Mouse (Mus musculus) lung, postnatal 25 days (tissue): Measurements from ENCODE around the gene Doc2g.
A peak's percentile ranks its signal among the peaks of the same experiment; 100 is the strongest.

ENCODE experiments used
- DNase-seq: peaks from one replicate; pipeline ENCODE4 v3.0.0; 2022; ENCODE audit warnings: low spot score

Gene Doc2g

GRCm38 (mm10) chr19:3990804-3991203, 12.3 kb upstream of the Doc2g start:
- DNase-seq = no peak

- no peak for DNase-seq
Observed at GRCm38 (mm10) chr19:3991562-3991961, 11.6 kb upstream of the Doc2g start.

DNA sequence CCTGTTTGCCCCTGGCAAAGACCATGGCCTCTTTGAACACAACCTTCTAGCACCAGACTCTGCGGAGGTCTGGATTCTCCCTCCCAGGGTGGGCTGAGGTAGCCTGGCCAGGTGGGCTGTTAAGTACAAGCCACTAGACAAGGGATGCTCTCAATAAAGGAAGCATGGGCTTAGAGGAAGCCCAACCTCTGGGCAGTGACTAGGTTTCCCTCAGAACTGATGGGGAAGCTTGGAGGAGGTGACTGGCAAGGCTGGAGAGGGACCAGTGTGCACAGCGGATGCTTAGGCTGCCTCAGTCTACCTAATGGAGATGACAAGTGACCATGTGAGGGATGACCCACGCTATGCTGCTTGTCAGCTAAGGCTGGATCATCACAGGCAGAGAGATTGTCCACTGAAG, 11.1 kb upstream of the Doc2g start:
- DNase-seq = no peak

DNA sequence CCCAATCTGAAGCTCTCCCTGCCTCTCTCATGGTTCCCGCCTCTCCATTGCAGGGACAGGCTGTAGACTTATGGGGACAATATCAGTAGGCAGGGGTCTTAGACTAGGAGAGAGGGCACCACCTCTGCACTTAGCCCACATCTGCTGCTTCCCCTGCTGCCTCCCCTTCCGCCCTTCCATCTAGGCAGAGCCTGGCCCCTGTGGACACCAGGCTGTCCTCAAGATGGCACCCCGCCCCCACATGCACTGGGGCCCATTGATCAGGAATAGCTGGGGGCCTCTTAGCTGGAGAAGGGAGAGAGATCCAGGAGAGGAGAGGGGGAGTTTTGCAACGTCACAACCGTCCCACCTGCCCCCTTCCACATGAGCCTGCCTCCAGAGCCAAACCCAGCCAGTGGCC, 10.7 kb upstream of the Doc2g start, which contains the start of gene Tbx10:
Gene Tbx10 (plus strand): TSS at position 337 of the 400 bp plus-strand sequence.
- DNase-seq = no peak

- DNase-seq = no peak
Observed at GRCm38 (mm10) chr19:3994932-3995331, 8.2 kb upstream of the Doc2g start.

DNA sequence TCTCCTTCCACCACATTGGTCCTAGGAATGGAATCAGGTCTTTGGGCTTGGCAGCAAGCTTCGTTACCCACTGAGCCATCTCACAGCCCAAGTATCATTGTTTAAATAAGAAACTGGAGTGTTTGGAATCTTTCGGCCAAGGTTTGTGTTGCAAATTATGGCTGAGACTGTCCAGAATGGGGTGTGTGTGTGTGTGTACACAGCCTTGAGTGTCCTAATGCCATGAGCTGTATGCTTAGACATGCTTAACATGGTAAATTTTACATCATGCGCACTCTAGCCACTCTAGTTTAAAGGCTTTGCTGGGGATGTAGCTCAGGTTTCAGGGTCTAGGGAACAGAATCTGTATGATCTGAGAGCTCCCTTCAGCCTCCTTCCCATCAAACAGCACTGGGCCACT, 7.6 kb upstream of the Doc2g start:
- peak; percentile 36 for DNase-seq

DNA sequence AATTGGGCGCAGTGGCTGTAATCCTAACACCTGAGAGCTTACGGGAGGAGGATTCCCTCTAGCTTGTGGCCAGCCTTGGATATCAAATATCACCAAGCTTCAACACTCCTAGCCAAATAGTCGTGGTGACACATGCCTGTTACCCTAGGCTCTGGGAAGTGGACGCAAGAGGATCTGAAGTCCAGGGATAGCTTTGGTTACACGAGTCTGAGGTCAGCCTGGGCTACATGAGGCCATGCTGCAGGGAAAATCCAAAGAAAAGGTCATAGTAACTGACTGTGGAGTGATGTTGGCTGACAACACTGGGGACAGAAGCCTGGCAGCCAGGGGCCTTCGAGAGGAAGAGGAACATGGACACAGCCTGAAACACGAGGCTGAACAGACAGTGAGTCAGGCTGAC, 7.0 kb upstream of the Doc2g start:
- DNase-seq = no peak

DNA sequence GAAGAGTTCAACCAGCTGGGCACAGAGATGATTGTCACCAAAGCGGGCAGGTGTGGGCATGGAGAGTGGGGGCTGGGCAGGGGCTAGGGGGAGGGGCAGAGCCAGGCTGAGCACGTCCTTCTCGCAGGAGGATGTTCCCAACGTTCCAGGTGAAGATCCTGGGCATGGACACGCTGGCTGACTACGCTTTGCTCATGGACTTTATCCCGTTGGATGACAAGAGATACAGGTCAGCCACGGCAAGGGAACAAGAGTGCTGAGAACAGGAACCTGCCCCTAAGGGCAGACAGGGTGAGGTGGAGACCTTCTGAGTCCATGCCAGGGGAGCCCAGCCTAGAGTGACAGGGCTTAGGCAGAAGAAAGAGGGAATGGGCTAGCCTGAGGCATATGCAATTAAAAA, 6.4 kb upstream of the Doc2g start:
- no peak for DNase-seq

DNA sequence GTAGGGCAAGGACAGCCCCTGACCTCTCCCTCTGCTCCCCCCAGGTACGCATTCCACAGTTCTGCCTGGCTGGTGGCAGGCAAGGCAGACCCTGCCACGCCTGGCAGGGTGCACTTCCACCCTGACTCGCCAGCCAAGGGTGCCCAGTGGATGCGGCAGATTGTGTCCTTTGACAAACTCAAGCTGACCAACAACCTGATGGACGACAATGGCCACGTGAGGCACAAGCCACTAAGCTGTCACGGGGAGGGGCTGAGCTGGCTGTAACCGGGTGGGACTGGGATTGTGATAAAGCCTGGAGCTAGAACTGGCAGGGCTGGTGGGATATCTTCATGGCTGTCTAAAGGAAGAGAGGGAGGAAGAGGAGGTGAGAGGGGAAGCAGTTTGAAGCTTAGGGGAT, 5.9 kb upstream of the Doc2g start:
- no peak for DNase-seq

GRCm38 (mm10) chr19:3998335-3998734, 4.8 kb upstream of the Doc2g start:
- no peak for DNase-seq

DNA sequence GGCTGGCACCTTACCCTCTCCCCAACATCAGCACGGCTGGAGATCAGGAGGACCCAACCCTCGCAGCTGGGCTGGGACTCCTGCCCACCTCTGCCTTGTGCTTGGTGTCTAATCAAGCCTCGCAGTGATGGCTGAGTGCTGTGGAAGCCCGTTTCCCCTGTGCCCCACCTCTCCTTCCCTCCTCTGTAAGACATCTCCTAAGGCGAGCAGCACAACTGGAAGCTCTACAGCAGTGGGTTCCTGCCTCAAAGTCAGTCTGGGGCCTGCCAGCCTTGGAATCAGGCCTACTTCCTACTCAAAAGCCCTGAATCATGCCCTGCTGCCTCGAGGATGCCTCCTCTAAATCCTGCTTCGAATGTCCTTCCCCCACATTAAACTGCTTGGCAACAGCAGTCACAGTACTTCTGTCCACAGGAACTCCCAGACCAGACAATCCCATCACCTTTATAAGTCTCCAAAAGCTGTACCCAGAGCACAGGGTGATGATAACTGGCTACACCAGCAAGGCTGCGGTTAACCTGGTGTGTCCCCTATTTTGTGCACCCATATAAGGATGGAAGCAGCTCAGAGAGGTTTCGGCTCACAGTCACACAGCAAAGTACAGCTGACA, 3.9 kb upstream of the Doc2g start:
- no peak for DNase-seq

GRCm38 (mm10) chr19:4000119-4000900, 2.8 kb upstream of the Doc2g start, which contains the start of the genes Nudt8 and Gm49405:
Nudt8 (plus strand) TSS chr19:4000580.
Gm49405 (plus strand) TSS chr19:4000626.
- DNase-seq = peak; percentile 98

DNA sequence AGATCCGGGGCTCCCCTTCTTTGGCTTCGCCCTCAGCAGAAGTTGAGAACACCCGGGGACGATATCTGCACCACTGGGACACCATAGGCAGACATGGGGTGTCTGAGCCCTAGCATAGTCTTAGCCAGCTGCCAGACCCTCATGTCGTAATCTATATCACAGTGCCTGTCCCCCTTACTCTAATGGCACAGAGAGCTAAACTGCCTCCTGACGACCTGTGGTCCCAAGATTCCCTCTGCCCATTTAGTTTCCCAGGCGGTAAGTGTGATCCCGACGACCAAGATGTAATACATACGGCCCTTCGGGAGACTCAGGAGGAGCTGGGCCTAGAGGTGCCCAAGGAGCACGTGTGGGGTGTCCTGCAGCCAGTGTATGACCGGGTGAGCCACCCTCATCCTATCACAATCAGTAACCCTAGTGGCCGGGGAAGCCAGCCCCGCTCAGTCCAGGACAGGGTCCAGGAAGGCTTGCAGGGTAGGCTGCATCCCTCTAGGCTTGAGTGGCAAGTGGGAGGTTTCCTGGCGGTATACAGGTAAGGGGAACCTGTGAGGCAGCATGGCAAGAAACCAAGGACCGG, 2.1 kb upstream of the Doc2g start:
- no peak for DNase-seq

DNA sequence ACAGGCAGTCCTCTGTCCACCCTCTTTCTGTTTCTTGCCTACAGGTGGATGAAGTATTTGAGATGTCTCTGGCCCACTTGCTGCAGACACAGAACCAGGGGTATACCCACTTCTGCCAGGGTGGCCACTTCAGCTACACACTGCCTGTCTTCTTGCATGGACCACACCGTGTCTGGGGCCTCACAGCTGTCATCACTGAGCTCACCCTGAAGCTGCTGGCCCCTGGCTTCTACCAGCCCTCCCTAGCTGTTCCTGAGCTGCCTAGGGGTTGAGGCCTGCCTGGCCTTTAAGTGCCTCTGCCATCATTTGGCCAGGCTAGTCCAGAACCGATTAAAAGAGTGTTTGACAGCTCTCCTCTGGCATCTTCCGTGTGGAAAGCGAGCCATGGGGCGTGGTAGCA, 1.4 kb upstream of the Doc2g start:
- no peak for DNase-seq

DNA sequence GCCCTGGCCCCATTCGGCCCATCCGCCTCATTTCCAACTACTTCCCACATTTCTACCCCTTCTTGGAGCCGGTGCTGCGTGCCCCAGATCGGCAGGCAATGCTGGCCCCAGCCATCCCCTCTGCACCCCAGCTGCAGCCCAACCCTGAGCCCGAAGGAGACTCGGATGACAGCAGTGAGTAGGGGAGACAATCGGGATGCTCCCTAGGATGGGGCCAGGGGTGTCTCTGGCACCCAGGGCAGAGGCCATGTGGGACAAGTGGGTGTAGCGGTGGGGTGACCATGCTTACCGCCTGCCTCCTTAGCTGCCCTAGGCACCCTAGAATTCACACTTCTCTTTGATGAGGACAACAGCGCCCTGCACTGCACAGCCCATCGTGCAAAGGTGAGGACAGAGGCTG, 528 bp downstream of the Doc2g start:
- DNase-seq = no peak

DNA sequence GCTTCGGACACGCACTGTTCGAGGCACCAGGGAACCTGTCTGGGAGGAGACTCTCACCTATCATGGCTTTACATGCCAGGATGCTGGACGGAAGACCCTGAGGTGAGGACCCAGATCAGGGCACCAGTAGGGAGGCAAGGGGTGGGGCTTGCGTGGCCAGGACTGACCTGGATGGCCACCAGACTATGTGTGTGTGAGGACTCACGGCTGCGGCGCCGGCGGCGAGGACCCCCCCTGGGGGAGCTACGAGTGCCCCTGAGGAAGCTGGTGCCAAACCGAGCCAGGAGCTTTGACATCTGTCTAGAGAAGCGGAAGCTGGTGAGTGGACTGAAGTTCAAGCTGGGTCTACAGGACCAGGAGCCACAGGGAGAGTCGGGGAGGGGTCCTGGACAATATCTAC, 1.2 kb downstream of the Doc2g start:
- no peak for DNase-seq

GRCm38 (mm10) chr19:4005091-4005490, 2.0 kb downstream of the Doc2g start:
- no peak for DNase-seq

DNA sequence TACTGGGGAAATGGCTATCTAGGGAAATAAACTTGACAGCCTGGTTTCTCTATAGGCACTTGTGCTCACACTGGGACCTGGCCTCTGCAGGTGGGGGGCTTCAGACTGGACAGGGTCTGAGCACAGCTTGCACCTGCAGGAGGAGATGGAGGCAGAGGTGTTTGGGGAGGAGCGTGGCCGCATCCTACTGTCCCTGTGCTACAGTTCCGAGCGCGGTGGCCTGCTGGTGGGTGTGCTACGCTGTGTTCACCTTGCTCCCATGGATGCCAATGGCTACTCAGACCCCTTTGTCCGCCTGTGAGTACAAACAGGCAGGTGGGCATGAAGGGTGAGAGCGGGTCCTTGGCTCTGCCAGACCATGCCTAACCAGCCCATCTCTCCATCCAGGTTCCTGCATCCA, 2.9 kb downstream of the Doc2g start:
- no peak for DNase-seq

DNA sequence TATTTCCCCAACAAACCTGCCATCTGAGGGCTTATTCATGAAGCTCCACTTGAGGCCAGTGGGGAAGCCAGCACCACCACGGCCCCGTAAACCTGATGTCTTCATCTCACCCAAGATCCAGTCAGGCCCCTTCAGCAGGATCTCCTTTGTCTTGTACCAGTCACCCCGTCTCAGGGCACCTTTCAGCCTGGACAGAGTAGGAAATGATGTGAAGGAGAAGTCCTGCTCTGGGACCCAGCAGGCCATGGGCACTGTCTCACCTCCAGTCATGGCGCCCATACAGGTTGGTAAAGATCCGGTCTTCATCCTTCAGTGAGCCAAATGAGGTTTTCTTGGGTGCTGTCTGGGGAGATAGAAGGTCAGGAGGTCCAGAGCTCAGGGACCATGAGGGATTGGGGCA, 8.0 kb downstream of the Doc2g start:
- no peak for DNase-seq

GRCm38 (mm10) chr19:4012432-4013022, 9.4 kb downstream of the Doc2g start, which contains the start of gene Ndufv1:
Ndufv1 (minus strand) TSS chr19:4012806.
- DNase-seq = peak; percentile 99

DNA sequence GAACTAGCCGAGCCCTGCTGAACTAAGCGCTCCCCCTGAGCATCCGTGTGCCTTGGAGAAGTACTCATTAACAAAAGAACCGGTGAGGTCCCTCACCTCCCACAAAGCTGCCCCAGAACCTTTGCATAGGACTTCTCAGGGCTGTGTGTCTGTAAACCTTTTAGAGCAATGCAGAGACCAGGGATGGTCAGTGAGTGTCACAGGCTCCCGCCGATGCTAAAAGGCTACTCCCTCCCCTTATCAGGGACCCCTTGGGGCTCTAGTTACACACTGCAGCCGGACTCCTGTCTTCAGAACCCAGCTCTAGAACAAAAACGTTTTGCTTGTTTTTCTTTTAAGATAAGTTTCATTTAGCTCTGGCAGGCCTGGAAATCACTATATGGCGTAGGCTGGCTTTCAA, 10.0 kb downstream of the Doc2g start:
- DNase-seq = no peak

- no peak for DNase-seq
Observed at GRCm38 (mm10) chr19:4014802-4015201, 11.7 kb downstream of the Doc2g start.

DNA sequence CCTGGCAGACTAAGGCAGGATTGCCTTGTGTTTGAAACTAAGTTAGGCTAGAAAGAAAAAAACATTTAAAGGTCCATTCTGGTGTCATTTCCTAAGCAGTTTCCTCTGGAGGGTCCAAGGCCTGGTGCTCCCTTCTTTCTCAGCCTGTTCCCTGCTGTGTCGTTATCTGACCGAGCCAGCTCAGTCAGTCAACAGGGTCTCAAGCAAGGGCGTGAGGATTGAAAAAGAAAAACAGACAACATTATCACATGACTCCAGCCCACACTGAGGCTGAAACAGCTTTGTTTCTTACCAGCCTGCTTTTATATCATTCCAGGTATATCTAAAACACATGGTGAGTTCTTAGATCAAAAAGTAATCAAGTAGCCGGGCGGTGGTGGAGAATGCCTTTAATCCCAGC, 12.5 kb downstream of the Doc2g start:
- DNase-seq = no peak
